Mouse (Mus musculus) spleen, postnatal 36 days (tissue): ENCODE measurements at regions not wholly inside any gene's neighbourhood (a gene's known extent, or its start where the extent isn't known, plus 50 kb on each side); places are given as distances from the start of the nearest gene placed in this dataset.
A peak's percentile ranks its signal among the peaks of the same experiment; 100 is the strongest.

ENCODE experiments used
- DNase-seq, 2 experiments: peaks; one replicate each; pipeline ENCODE4 v3.0.0; 2022; ENCODE audit warnings: low spot score in 2 of 2, mixed read lengths in 1 of 2

DNA sequence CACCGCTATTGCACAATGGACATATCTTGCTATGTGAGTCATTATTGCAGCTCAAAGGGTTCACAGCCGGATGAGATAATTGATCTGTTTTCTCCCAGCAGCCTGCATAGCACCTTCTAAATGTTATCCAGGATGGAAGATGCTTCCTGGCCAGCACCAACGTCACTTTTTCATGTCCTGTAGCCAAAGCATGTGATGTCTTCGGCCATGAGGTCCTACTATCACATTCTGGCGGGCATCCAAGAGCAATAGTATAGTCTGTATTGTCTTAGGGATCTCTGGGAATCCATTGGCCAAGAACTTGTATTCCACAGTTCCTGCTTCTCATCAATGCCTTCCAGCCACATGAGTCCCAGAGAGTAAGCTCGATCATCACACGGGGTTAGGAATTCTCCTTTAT is 70.6 kb downstream of the Npy start:
- no peak for DNase-seq

DNA sequence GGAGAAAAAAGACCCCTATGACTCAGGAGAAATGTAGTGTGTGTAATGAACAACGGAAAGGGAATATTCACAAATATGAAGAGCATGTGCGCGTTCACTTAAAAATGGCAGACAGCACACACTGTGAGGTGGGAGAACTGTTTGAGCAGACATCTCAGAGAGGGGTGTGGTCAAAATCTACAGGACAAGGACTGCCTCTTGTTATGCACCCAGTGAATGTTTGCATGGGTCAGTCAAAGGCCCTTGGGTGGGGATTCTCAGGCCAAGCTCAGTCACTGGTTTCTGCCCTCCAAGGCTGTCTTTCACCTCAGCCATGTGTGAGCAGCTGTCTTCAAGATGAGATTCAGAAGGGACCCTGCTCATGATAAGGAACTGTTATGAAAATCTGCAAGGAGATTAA is 76.6 kb downstream of the Npy start:
- no peak for DNase-seq

DNA sequence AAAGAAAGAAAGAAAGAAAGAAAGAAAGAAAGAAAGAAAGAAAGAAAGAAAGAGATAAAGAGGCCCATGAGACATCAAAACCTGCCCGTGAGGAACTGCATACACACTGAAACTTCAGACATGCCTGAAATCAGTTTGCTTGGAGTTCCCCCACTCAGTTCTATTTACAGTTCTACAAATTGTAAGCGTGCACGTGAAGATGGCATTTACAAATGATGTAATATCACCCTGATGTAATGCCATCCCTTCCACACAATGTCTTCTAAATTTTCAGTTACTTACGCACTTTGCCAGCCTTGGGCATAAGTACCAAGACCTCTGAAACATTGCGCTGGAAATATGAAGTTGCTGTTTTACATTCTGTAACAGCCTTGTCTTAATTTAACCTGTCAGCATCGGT is 79.0 kb downstream of the Npy start:
- DNase-seq = no peak

DNA sequence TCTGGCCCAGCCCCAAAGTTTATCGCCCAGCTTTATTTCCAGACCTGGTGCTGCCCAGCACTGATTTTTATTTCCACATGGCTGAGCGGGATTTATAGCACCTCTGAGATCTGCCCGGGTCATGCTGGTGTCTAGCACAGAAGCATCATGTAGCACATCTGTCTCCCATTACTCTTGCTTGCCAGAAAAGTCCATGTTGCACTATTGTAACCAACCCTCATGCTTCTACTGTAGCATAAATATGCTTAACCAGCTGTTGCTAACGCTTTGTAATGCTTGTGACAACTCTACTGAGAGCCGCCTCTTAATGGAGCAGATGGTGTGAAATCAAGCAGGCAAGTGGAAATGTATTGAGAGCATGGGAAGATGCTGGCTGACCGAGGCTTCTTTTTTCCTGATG is 81.5 kb downstream of the Npy start:
- no peak for DNase-seq

DNA sequence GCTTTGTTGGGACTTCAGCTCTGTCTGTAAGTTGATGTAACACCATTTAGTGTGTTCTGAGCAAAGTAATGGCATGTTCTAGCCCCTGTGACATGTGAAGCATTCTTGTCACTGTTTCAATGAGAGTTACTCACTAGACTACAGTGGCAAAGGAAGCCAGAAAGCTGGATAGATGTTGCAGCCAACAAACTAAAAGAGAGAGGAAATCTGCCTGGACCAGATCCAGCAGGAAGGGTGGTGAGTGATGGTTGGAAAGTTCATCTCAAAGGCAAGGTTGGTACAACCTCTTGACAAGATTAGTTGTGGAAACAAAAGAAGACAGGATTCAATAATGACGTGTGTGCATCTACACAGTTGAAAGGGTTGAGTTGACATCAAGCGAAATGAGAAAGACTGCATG is 83.9 kb downstream of the Npy start:
- DNase-seq = no peak

DNA sequence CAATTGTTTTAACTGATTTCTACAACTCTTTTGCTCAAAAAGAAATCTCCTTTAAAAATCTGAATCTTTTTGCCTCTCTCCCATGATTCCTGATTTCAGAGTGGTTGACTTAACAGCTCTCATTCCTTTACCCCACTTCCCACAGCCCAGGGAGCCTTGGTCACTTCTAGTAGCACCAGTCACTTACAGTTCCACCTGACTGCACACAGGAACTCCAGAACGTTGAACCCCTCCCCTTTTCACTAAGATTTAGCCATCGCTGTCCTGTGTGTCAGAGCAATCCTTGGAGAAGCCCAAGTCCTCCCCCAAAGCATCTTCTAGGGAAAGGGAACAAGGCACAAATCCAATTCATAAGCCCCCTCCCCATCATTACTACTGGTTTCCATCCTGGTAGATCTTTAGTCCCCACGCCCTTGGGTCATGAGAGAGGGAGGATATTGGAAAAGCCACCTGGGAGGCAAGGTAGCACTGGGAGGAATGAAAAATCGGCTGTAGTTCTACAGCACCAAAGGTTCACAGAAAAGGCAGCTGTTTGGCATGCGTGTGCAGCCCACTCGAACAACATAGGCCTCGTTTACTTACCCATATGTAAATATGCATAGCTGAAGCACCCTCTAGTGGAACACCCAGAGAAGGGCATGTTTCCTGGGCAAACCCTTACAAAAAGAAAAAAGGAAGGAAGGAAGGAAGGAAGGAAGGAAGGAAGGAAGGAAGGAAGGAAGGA is 96.7 kb downstream of the Npy start:
- no peak for DNase-seq

DNA sequence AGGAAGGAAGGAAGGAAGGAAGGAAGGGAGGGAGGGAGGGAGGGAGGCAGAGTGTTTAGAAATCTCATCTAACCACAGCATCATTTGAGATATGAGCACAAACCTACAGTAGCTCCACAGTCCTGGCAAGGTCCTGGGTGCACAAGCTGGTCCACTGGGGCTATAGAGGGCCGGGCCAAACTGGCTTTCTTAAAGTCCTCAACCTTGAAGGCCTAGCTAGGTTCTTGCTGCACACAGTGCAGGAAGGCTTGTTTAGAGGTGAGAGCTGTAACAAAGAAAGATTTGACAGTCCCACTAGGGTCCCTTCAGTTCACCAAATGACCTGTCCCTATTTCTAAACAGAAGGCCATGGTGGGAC is 97.3 kb downstream of the Npy start:
- DNase-seq = no peak

DNA sequence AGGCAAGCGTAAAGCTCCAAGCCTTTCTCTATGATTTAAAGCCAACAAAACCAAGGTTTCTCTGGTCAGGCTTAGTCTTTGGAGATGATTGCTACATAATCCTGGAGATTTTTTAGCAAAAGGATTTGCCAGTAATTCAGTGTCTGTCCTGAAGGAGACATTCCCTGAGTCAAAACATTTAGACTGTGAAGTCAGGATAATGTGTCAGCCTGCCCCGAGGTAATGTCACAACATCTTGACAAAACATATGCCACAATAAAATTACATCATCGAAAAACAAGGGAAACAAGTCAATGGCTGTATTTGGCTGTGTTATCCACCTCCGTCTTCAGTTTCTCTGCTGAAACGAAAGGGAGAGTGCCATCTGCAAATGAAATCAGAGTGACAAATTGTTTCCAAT is 101.8 kb downstream of the Npy start:
- DNase-seq = no peak

DNA sequence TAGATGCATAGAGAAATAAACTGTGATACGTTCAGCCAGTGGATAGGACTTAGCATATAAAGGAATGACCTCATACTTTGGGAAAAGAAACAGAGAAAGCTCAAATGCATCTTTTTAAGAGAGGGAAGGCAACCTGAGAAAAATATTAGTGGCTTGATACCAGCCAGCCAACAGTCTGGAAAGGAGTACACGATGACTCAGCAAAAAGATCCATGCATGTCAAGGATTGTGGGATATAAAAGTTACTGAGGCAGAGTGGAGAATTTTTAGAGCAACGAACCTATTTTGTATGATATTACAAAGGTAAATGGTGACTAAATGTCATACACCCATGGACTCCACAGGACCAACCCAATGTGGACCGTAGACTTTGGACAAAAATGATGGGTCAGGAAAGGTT is 105.6 kb downstream of the Npy start:
- no peak for DNase-seq

DNA sequence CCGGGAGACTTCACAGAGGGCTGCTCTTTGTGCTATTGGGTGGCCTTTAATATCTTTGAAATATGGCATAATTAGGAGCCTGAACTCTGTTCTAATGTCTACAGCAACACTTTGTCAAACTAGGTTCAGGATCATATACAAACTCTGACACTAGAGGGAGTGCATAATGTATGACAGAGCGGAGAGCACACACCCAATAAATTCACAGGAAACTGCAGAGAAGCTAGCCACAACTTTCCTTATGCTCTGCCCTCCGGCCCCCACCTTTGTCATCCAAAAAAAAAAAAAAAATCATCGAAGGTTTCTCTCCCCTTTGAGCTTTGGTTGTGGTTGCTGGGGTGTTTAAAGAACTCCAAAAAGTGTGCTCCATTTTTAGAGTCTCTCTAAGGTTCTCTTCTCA is 107.6 kb downstream of the Npy start:
- peak in 1 of 2 experiments; percentile 20 for DNase-seq

DNA sequence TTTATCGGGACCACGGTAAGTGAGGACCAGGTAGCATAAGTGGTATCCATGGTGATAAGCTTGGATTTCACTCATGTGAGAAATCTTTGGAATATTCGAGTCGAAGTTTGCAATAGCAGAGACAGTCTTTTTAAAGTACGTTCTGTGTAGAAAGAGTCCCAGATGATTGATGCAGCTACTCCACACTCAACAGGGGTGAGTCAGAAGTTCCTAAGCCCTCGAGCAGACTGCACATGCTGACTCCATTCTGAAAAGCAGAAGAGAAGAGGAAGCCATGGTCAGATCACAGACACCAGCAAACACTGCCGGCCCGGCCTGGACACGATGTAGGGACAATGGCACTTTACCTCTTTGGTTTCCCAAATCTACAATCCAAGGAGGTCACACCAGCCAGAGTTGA is 120.6 kb downstream of the Npy start:
- no peak for DNase-seq

DNA sequence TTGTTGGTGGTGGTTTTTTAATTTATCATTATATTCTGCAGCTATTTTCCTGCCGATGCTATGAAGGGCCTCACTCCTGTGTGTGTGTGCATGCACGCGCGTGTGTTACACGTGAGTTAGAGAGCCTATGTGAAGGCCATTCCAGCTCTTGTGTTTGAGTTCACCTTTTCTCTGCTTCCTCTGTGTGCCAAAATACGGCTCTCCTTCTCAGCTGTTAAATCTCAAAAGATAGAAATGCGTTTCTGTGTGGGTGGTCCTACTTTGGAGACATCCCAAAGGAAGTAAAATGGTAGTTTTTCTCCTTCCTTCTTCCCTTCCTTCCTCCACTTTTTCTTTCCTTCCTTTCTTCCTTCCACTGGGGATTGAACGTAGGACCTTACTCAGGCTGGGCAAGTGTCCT is 136.4 kb downstream of the Npy start:
- no peak for DNase-seq

DNA sequence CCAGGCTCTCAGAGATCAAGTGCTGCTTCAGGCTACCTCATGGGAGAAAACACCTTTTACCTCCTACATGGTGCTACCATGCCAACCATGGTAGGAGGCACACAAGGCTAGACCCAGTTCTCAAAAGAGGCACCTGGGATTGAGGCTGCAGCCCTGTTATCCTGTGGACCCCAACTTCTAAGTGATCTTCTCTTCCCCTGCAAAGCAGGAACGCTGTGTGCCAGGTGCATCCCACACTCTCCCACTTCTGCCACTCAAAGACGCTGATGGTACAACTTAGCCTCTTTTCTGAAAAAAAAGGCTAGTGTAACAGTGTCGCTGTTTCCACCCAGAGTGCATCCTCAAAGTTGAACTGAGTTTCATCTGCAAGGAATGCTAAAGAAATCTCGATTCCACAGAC is 138.7 kb downstream of the Npy start:
- no peak for DNase-seq

DNA sequence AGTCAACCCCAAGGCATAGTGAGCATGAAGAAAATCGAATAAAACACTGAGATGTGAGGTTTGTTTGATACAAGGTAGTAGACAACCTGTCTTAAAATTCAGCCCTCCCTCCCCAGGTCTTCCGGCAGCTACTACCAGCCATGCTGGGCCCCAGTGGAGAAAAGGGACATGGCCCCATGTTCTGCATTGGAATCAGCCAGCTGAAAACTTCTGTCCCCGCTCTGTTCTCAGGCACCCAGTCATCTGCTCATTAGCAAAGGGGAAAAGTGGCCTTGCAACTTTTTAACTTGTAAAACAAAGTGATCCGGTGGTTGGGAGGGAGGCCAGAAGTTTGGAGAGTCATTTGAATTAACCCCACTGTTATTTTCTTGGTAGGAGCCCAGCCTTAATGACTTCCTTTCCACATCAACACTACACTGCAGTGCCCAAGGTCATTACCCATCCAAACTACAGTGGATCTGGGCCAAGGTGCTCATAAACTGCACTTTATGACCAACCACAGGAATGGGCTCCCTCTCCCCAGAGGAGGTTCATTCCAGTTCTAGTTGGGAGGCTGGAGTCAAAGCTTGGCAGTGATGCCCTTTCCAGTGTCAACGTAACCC is 143.5 kb downstream of the Npy start:
- DNase-seq = no peak

DNA sequence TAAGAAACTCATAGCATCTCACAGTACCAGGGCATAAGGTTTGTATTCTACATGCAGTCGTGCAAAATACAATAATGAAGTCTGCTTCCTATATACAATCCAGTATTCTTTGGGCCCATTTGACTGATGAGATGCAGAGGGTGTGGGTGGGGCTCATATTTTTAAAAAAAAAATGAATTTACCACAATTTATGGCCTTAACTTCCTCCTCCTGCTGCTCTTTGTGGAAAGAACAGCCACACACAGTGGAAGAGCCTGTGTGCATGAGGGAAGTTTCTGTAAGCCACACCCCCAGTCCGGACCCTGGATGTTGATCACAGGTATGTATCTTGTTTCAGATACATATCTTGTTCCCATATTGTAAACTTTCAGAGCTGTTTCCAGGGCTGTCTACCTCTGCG is 143.5 kb upstream of the Mpp6 start:
- no peak for DNase-seq

DNA sequence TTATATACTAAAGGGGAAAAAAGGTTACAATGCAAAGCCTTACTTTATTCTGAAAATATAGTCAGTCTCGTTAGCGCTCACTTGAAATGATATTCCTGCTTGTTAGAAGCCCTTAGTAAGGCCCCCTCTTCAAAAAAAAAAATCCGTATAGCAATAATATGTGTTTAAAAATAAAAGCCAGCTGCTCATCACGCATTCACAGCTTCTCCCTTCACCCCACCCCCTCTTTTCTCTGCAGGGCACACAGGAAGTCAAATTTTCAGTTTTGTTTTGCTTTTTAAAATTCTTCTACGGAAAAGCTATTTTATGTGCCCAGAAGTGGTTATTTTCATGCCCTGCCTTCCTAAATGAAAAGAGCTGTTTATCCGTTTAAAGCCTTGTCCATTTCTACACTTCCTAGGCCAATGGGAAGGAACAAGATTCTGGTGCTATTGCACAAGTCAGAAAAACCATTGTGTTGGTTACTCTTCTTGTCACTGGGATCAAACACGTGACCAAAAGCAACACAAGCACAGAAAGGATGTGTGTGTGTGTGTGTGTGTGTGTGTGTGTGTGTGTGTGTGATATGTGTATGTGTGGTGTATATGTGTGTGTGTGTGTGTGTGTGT is 136.7 kb upstream of the Mpp6 start:
- peak in 1 of 2 experiments; percentile 18 for DNase-seq

DNA sequence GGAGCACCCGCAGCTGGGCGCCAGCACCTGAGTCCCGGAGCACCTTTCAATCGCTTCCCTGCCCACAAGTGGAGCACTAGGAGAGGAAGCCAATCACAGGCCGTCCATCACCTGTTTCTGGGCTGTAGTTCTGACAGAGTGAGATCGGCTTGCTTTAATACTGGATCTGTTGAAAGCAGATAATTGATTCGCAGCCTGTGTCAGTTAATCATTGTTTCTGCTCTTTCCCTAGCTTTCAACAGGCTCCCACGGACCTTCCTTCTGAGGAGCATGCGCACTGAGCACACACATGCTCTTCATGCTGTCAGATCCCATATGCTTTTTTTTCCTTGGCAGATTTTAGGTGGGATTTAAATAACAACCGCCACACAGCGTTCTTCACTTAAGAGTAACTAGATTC is 132.3 kb upstream of the Mpp6 start:
- no peak for DNase-seq

DNA sequence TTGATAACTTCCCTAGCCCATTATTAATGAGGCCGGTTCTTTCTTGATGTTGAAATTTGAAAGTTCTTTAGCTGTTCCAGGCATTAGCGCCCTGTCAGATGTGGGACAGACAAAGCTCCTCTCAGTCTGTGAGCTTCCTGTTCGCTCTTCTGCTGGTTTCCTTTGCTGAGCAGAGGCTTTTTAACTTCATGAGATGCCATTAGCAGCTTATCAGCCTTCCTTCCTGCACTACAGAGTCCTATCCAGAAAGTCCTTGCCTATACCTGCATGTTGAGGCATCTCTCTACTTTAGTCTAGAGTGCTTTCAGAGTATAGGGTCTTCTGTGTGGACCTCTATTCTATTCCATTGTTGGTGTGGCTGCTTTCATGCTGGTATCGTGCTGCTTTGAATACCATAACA is 126.3 kb upstream of the Mpp6 start:
- no peak for DNase-seq

DNA sequence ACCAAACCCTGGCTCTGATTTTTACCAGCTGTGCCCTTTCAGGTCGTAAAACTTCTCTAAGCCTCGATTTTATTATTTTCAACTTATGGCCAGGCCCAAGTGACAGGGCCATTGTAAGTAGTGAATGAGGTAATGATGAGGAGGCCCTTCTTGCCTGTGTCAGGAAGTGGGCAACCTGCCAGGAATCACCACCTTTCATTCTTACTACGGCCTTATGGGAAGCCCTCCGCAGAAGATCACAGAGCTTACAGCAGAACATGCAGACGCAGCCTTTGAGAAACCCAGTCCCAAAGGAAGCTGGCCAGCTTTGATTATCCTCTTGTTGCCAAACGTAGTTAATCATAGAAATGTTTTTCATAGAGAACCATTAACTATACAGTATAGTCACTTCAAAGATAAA is 124.9 kb upstream of the Mpp6 start:
- DNase-seq = no peak

DNA sequence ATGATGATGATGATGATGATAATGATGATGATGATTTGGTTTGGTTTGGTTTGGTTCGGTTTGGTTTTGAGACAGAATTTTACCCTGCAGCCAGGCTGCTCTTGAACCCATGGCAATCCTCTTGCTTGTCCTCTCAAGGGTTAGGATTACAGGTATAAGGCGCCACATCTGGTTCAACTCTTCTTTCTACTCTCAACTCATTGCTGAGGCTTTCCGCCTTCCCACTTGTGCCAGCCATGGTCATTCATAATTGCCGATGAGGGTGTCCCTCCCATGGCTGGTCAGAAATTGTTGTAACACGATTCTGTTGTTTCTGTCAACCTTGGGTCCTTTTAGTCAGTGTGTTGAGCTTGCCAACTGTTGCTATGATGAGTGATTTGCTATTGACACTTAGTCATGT is 122.9 kb upstream of the Mpp6 start:
- DNase-seq = no peak

DNA sequence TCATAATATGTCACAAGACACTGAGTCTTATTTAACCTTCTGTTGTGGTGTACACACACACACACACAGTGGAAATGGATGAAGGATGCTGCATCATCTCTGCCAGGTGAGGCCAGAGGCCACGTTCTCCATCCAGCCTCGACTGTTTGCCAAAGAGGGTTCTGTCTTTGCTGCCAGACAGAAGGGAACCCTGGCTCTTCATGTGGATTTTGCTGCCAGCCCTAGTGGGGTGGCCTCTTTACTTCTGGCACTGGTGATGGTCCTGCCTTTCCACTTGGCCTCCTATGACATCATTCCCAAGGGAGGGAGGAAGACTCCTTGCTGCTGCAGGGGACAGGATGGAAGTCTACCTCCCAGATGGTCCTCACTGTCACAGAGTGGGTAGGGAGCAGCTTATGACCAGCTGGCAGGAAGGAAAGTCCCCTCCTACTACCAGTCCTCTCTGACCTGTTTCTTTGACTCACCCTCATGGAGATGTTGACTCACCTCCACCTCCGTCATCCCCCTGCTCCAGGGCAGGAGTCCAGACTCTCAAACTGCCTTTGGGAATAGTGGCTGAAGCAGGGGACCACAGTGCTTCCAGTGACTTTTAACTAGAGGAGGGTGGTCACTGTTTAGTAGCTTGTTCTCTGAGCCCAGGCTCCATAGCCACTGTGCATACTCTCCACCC is 122.4 kb upstream of the Mpp6 start:
- no peak for DNase-seq

DNA sequence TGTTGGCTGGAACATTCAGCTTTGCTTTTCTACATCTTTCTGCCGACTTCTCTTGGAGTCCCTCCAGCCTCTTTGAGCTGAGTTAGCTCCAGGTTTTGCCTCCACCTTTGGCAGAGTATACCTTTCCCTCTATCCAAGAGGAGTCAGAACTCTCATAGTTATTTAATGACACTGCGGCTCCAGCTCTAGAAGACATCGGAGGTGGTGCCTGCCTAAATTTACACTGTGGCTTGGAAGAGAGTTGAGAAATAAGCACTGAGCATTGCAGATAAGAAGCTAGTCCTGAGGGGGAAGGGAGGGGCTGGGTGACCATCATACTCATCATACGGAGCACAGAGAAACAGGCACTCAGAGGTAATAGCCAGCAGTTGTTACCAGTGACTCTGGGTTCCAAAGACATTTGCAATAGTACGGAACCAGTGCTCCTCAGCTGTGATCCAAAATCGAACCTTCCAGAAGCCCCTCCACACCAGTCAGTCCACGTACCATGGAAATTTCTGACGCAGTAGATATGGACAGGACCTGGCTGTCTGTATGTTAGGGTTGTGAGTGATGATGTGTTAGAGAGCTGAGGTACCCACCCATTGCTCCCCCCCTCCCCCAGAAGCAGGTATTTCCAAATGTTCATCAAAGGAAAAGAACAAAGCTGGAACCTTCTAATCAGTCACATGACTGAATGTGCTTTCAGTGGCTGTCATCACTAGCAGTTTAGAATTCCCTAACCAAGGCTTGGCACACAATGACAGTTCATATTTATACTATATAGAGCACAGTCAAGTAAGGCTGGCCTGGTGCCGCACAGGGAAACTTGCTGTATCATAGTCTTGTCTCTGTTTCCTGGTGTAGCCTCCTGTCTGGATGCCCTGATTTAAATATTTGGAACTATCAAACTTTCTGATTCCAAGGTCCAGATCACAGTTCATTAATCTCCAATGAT is 120.2 kb upstream of the Mpp6 start:
- DNase-seq = no peak
